Mouse (Mus musculus): Measurements from ENCODE around the gene Rtn4r. TPM values are rescaled to one million over a fixed set of nuclear protein-coding genes. Genes with fewer than 3 reads are reported as not detected.

Gene Rtn4r
- 0.20 TPM in 1 of 2 replicates, not detected in the other for total RNA-seq (2023)

DNA sequence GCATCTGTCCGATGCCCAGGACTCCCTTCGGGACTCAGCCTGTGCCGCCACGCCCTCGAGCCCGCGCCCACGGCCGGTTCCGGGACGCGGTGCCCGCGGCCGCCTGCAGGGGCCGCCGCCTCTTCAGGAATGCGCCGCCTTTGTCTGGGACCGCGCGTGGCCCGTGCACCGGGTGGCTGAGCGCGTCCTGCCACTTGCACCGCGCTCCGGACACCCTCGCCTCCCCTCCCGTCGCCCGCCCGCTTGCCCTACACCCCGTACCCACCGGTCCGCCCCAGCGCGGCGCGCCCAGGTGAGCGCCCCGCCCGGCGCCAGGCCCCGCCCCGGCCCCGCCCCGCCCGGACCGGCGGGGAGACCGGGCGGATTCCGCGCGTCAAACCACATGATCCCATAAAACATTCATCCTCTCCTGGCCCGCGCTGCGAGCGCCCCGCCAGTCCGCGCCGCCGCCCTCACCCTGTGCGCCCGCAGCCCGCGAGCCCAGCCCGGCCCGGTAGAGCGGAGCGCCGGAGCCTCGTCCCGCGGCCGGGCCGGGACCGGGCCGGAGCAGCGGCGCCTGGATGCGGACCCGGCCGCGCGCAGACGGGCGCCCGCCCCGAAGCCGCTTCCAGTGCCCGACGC lies at the start of gene Rtn4r:
Gene Rtn4r, plus strand, starts transcription at position 402 of the 621 bp plus-strand sequence.

Other genes starting within 250 kb of the Rtn4r start
- 0.45 and 1.0 TPM in 2 replicates for gene Gm20518, start 236.0 kb upstream of the Rtn4r start, total RNA-seq (2023)
- gene Tssk1, start 233.4 kb upstream of the Rtn4r start, total RNA-seq (2023): not detected in 2 replicates
- gene Dgcr2, start 229.1 kb upstream of the Rtn4r start, total RNA-seq (2023): 28.0 and 40.9 TPM in 2 replicates
- gene Tssk2, start 229.0 kb upstream of the Rtn4r start, total RNA-seq (2023): not detected in 2 replicates
- gene Ess2, start 216.3 kb upstream of the Rtn4r start, total RNA-seq (2023): 33.3 and 50.8 TPM in 2 replicates
- gene Gsc2, start 212.6 kb upstream of the Rtn4r start, total RNA-seq (2023): not detected in 2 replicates
- 8.8 and 12.8 TPM in 2 replicates for gene Slc25a1, start 199.4 kb upstream of the Rtn4r start, total RNA-seq (2023)
- 1.2 TPM in 1 of 2 replicates, not detected in the other for gene Vpreb2, start 147.2 kb upstream of the Rtn4r start, total RNA-seq (2023)
- gene Dgcr6, start 74.8 kb upstream of the Rtn4r start, total RNA-seq (2023): 7.3 and 10.1 TPM in 2 replicates
- 7.2 and 8.8 TPM in 2 replicates for gene Prodh, start 37.4 kb upstream of the Rtn4r start, total RNA-seq (2023)
- not detected in 2 replicates for gene Ccdc188, start 90.2 kb downstream of the Rtn4r start, total RNA-seq (2023)
- 2.0 and 2.8 TPM in 2 replicates for gene Zdhhc8, start 107.5 kb downstream of the Rtn4r start, total RNA-seq (2023)
- gene Trmt2a, start 121.0 kb downstream of the Rtn4r start, total RNA-seq (2023): 34.0 and 45.7 TPM in 2 replicates
- 50.5 and 61.9 TPM in 2 replicates for gene Ranbp1, start 121.1 kb downstream of the Rtn4r start, total RNA-seq (2023)
- not detected in 2 replicates for gene Gm49776, start 130.7 kb downstream of the Rtn4r start, total RNA-seq (2023)
- gene Dgcr8, start 161.6 kb downstream of the Rtn4r start, total RNA-seq (2023): 10.3 and 15.3 TPM in 2 replicates
- gene Tango2, start 220.5 kb downstream of the Rtn4r start, total RNA-seq (2023): 20.1 and 25.5 TPM in 2 replicates
- gene Arvcf, start 220.5 kb downstream of the Rtn4r start, total RNA-seq (2023): 1.8 and 4.4 TPM in 2 replicates